Mouse (Mus musculus) heart, postnatal 0 days (tissue): ENCODE measurements at regions not wholly inside any gene's neighbourhood (a gene's known extent, or its start where the extent isn't known, plus 50 kb on each side); places are given as distances from the start of the nearest gene placed in this dataset.

Experiments
- CTCF ChIP-seq: IDR thresholded peaks from 2 replicates; pipeline ENCODE4 v1.5.1; 2016; ENCODE audit warnings: antibody characterized with exemption, control low read depth, low read depth
- EP300 ChIP-seq: IDR thresholded peaks from 2 replicates; pipeline ENCODE4 v1.6.1; 2016; ENCODE audit warnings: antibody characterized with exemption, low read depth

DNA sequence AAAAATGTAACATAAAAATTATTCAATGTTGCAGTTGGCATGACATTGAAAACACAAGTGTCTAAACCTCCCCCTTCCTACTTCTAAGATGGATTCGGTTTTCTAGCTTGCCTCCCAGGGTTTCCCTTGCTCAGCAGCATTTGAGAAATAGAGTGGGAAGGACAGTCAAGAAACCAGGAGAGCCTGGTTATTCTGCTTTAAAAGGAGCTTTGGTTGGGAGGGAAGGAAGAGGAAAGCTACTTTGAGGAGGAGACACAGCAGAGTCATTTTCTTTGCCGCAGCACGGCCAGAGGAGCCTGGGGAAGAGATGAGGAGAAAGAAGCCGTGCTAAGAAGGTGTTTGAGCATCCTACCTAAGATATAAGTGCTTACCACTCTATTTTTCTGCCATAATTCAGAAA lies 71.9 kb upstream of the Ndufb6 start:
- no peak for TF ChIP-seq CTCF
- no peak for TF ChIP-seq EP300
